Mouse (Mus musculus): Measurements from ENCODE around the gene Myt1l. TPM values are rescaled to one million over a fixed set of nuclear protein-coding genes. Genes with fewer than 3 reads are reported as not detected.

The Myt1l gene
- total and polyA plus RNA-seq, 2 experiments from 2014 or later, result 0.34 TPM; not detected in 1

GRCm38 (mm10) chr12:29530823-29531222, 2.6 kb downstream of the Myt1l start:
- Histone ChIP-seq H3K36me3 (replicated peaks; ENCODE audit: control insufficient read depth, insufficient read depth, low read length) (no peaks in the 10 kb centered on the region), H3K27me3 (ENCODE audit: control insufficient read depth, insufficient read depth, low read length) (peaks cover 49% of the 10 kb centered on the region), H3K4me3 (ENCODE audit: low read depth, low read length) (no peak overlapping the region), H3K4me1 (ENCODE audit: control insufficient read depth, insufficient read depth) (peaks cover 8% of the 10 kb centered on the region; the same call in 1 of the 2 replicates), H3K4me2 (ENCODE audit: low read depth, low read length) (no peak overlapping the region), H3K9ac (replicated peaks; ENCODE audit: low read depth, low read length) (no peak overlapping the region), H3K27ac (ENCODE audit: low read depth) (no peak overlapping the region), H3K9me3 (replicated peaks; ENCODE audit: control insufficient read depth, low read length) (no peaks in the 10 kb centered on the region)
- DNase-seq (ENCODE audit: low spot score) (no peak), ATAC-seq (ENCODE audit: insufficient read depth, low read depth) (no peak)
- TF ChIP-seq EP300 (IDR thresholded peaks at IDR 0.05; ENCODE audit: low read depth) (no peak), CTCF (IDR thresholded peaks at IDR 0.05; ENCODE audit: low read depth) (no peak)
- 82% methylated on average over 7 of the region's 7 CpGs for WGBS

- WGBS, result 34% methylated on average over 14 of the region's 14 CpGs
- no peak overlapping the region for H3K4me3 ChIP-seq (ENCODE audit: low read depth, low read length)
- TF ChIP-seq CTCF (IDR thresholded peaks at IDR 0.05; ENCODE audit: low read depth), result no peak
- no peak for TF ChIP-seq EP300 (IDR thresholded peaks at IDR 0.05; ENCODE audit: low read depth)
- no peaks in the 10 kb centered on the region for H3K9me3 ChIP-seq (replicated peaks; ENCODE audit: control insufficient read depth, low read length)
- no peak overlapping the region for H3K9ac ChIP-seq (replicated peaks; ENCODE audit: low read depth, low read length)
- no peak for ATAC-seq (ENCODE audit: insufficient read depth, low read depth)
- no peak overlapping the region for H3K27ac ChIP-seq (ENCODE audit: low read depth)
- no peaks in the 10 kb centered on the region for H3K4me1 ChIP-seq (ENCODE audit: control insufficient read depth, insufficient read depth)
- no peak overlapping the region for H3K4me2 ChIP-seq (ENCODE audit: low read depth, low read length)
- H3K36me3 ChIP-seq (replicated peaks; ENCODE audit: control insufficient read depth, insufficient read depth, low read length), result no peaks in the 10 kb centered on the region
- DNase-seq (ENCODE audit: low spot score), result no peak
- H3K27me3 ChIP-seq (ENCODE audit: control insufficient read depth, insufficient read depth, low read length), result peaks cover 41% of the 10 kb centered on the region
These were observed 5.1 kb downstream of the Myt1l start for GRCm38 (mm10) chr12:29533071-29533876.

- Histone ChIP-seq H3K36me3 (replicated peaks; ENCODE audit: control insufficient read depth, insufficient read depth, low read length) (no peaks in the 10 kb centered on the region), H3K4me2 (ENCODE audit: low read depth, low read length) (no peak overlapping the region), H3K9ac (replicated peaks; ENCODE audit: low read depth, low read length) (no peak overlapping the region), H3K4me1 (ENCODE audit: control insufficient read depth, insufficient read depth) (no peaks in the 10 kb centered on the region), H3K27ac (ENCODE audit: low read depth) (no peak overlapping the region), H3K9me3 (replicated peaks; ENCODE audit: control insufficient read depth, low read length) (no peaks in the 10 kb centered on the region), H3K27me3 (ENCODE audit: control insufficient read depth, insufficient read depth, low read length) (peaks cover 34% of the 10 kb centered on the region), H3K4me3 (ENCODE audit: low read depth, low read length) (no peak overlapping the region)
- no peak for ATAC-seq (ENCODE audit: insufficient read depth, low read depth)
- 6% methylated on average over 6 of the region's 6 CpGs for WGBS
- no peak for DNase-seq (ENCODE audit: low spot score)
- TF ChIP-seq CTCF (IDR thresholded peaks at IDR 0.05; ENCODE audit: low read depth) (no peak), EP300 (IDR thresholded peaks at IDR 0.05; ENCODE audit: low read depth) (no peak)
These were observed 6.1 kb downstream of the Myt1l start for GRCm38 (mm10) chr12:29534326-29534725.

- no peak overlapping the region for H3K27ac ChIP-seq (ENCODE audit: low read depth)
- peaks cover 34% of the 10 kb centered on the region for H3K27me3 ChIP-seq (ENCODE audit: control insufficient read depth, insufficient read depth, low read length)
- no peaks in the 10 kb centered on the region for H3K9me3 ChIP-seq (replicated peaks; ENCODE audit: control insufficient read depth, low read length)
- H3K36me3 ChIP-seq (replicated peaks; ENCODE audit: control insufficient read depth, insufficient read depth, low read length), result no peaks in the 10 kb centered on the region
- ATAC-seq (ENCODE audit: insufficient read depth, low read depth), result no peak
- H3K4me3 ChIP-seq (ENCODE audit: low read depth, low read length), result no peak overlapping the region
- no peak for TF ChIP-seq CTCF (IDR thresholded peaks at IDR 0.05; ENCODE audit: low read depth)
- no peak for TF ChIP-seq EP300 (IDR thresholded peaks at IDR 0.05; ENCODE audit: low read depth)
- H3K4me1 ChIP-seq (ENCODE audit: control insufficient read depth, insufficient read depth), result no peaks in the 10 kb centered on the region
- no peak for DNase-seq (ENCODE audit: low spot score)
- H3K9ac ChIP-seq (replicated peaks; ENCODE audit: low read depth, low read length), result no peak overlapping the region
- H3K4me2 ChIP-seq (ENCODE audit: low read depth, low read length), result no peak overlapping the region
- WGBS, result under 1% methylated on average over 25 of the region's 25 CpGs
These were observed 6.6 kb downstream of the Myt1l start for GRCm38 (mm10) chr12:29534761-29535300.

- Histone ChIP-seq H3K4me2 (ENCODE audit: low read depth, low read length) (no peak overlapping the region), H3K9me3 (replicated peaks; ENCODE audit: control insufficient read depth, low read length) (no peaks in the 10 kb centered on the region), H3K4me3 (ENCODE audit: low read depth, low read length) (no peak overlapping the region), H3K27ac (ENCODE audit: low read depth) (no peak overlapping the region), H3K9ac (replicated peaks; ENCODE audit: low read depth, low read length) (no peak overlapping the region), H3K4me1 (ENCODE audit: control insufficient read depth, insufficient read depth) (no peaks in the 10 kb centered on the region), H3K27me3 (ENCODE audit: control insufficient read depth, insufficient read depth, low read length) (peaks cover 29% of the 10 kb centered on the region), H3K36me3 (replicated peaks; ENCODE audit: control insufficient read depth, insufficient read depth, low read length) (no peaks in the 10 kb centered on the region)
- DNase-seq (ENCODE audit: low spot score) (no peak), ATAC-seq (ENCODE audit: insufficient read depth, low read depth) (no peak)
- WGBS, result 45% methylated on average over 5 of the region's 5 CpGs
- TF ChIP-seq CTCF (IDR thresholded peaks at IDR 0.05; ENCODE audit: low read depth) (no peak), EP300 (IDR thresholded peaks at IDR 0.05; ENCODE audit: low read depth) (no peak)
These were observed 9.7 kb downstream of the Myt1l start for GRCm38 (mm10) chr12:29537916-29538315.

Data from heart, postnatal 0 days (tissue).